Mouse (Mus musculus) thymus, adult 2 months (tissue): ENCODE measurements around the gene Ext2. TPM values are rescaled to one million over a fixed set of nuclear protein-coding genes. Genes with fewer than 3 reads are reported as not detected.

Source experiments
- DNase-seq: peaks from one replicate; pipeline ENCODE4 v3.0.0; 2021
- H3K27ac ChIP-seq: fragments of 200-500 bp; 2 replicates; pipeline ENCODE4 v1.5.1; 2012; ENCODE audit warnings: low read length, control low read depth; ENCODE audit not compliant: control insufficient read depth, insufficient read depth
- H3K27me3 ChIP-seq: fragments of 200-500 bp; 2 replicates; pipeline ENCODE4 v1.6.1; 2012; ENCODE audit warnings: mild to moderate bottlenecking, low read length, moderate library complexity, mixed read lengths; ENCODE audit not compliant: control insufficient read depth, insufficient read depth
- H3K36me3 ChIP-seq: fragments of 200-500 bp; 2 replicates; pipeline ENCODE4 v1.6.1; 2012; ENCODE audit warnings: mild to moderate bottlenecking, low read length, moderate library complexity; ENCODE audit not compliant: control insufficient read depth, insufficient read depth
- H3K4me1 ChIP-seq: fragments of 200-500 bp; replicated peaks from 2 replicates; pipeline ENCODE4 v1.6.1; 2012; ENCODE audit warnings: low read length; ENCODE audit not compliant: control insufficient read depth, insufficient read depth
- H3K4me3 ChIP-seq: fragments of 200-500 bp; 2 replicates; pipeline ENCODE4 v1.5.1; 2012; ENCODE audit warnings: mild to moderate bottlenecking, low read length, control low read depth, moderate library complexity; ENCODE audit not compliant: control insufficient read depth, insufficient read depth
- CTCF ChIP-seq: fragments of 200-500 bp; IDR thresholded peaks from 2 replicates; pipeline ENCODE4 v1.5.1; 2012; ENCODE audit warnings: mild to moderate bottlenecking, control low read depth, low read length, moderate library complexity, borderline replicate concordance; ENCODE audit not compliant: control insufficient read depth, poor library complexity, insufficient read depth; ENCODE audit errors: extremely low read depth
- POLR2A ChIP-seq: fragments of 200-500 bp; IDR thresholded peaks from 2 replicates; pipeline ENCODE4 v1.6.1; 2012; ENCODE audit warnings: mild to moderate bottlenecking, low read length, control low read depth, moderate library complexity; ENCODE audit not compliant: control insufficient read depth, poor library complexity, insufficient read depth; ENCODE audit errors: extremely low read depth
- WGBS: fragments of 180-500 bp; shearing (Covaris S2); methylation state at CpG from one replicate; pipeline ENCODE4 v1.1.7; 2018; 5-methylcytosine and 5-hydroxymethylcytosine counted together
- polyA plus RNA-seq: library from polyadenylated mRNA; depleted of rRNA; stranded (reverse); fragments of >200 nt; gene quantifications from 2 replicates; pipeline ENCODE4 v1.2.3, GENCODE M21; 2012

Ext2 gene
- polyA plus RNA-seq, 1 experiment = 46.6 TPM

- TF ChIP-seq CTCF (no peak), POLR2A (no peak)
- 64% methylated on average over 5 of the region's 5 CpGs for WGBS
- no peak for DNase-seq
- Histone ChIP-seq H3K36me3 (no peaks in the 10 kb centered on the region), H3K27ac (no peak overlapping the region), H3K4me3 (no peak overlapping the region), H3K27me3 (no peaks in the 10 kb centered on the region), H3K4me1 (no peaks in the 10 kb centered on the region)
Measured at GRCm38 (mm10) chr2:93681321-93681720, 141.0 kb downstream of the Ext2 start.

GRCm38 (mm10) chr2:93677231-93677630 is 145.1 kb downstream of the Ext2 start:
- 97% methylated on average over 14 of the region's 14 CpGs for WGBS
- no peak overlapping the region for H3K4me3 ChIP-seq
- no peak overlapping the region for H3K27ac ChIP-seq
- no peak for TF ChIP-seq CTCF
- TF ChIP-seq POLR2A = no peak
- H3K4me1 ChIP-seq = no peaks in the 10 kb centered on the region
- H3K27me3 ChIP-seq = no peaks in the 10 kb centered on the region
- DNase-seq = no peak
- H3K36me3 ChIP-seq = no peaks in the 10 kb centered on the region

GRCm38 (mm10) chr2:93671573-93672184 is 150.7 kb downstream of the Ext2 start:
- DNase-seq = no peak

GRCm38 (mm10) chr2:93666146-93666858 is 156.1 kb downstream of the Ext2 start:
- H3K36me3 ChIP-seq = no peaks in the 10 kb centered on the region
- TF ChIP-seq POLR2A (no peak), CTCF (no peak)
- H3K4me3 ChIP-seq = no peak overlapping the region
- H3K4me1 ChIP-seq = no peaks in the 10 kb centered on the region
- H3K27ac ChIP-seq = no peak overlapping the region
- 79% methylated on average over 3 of the region's 3 CpGs for WGBS
- H3K27me3 ChIP-seq = no peaks in the 10 kb centered on the region; the same call in 1 of the 2 replicates
- no peak for DNase-seq

More at GRCm38 (mm10) chr2:93671573-93672184, 150.7 kb downstream of the Ext2 start:
- Histone ChIP-seq H3K4me3 (no peak overlapping the region), H3K27ac (no peak overlapping the region), H3K4me1 (no peaks in the 10 kb centered on the region), H3K36me3 (no peaks in the 10 kb centered on the region), H3K27me3 (no peaks in the 10 kb centered on the region)
- no peak for TF ChIP-seq CTCF
- TF ChIP-seq POLR2A = no peak
- WGBS = 91% methylated on average over 15 of the region's 15 CpGs

GRCm38 (mm10) chr2:93665472-93665871 is 156.9 kb downstream of the Ext2 start:
- no peak overlapping the region for H3K27ac ChIP-seq
- no peaks in the 10 kb centered on the region for H3K4me1 ChIP-seq
- H3K36me3 ChIP-seq = no peaks in the 10 kb centered on the region
- no peak overlapping the region for H3K4me3 ChIP-seq
- TF ChIP-seq CTCF = no peak
- TF ChIP-seq POLR2A = no peak
- 86% methylated on average over 5 of the region's 5 CpGs for WGBS
- no peaks in the 10 kb centered on the region; the same call in 1 of the 2 replicates for H3K27me3 ChIP-seq
- DNase-seq = no peak

GRCm38 (mm10) chr2:93662240-93662865 is 160.0 kb downstream of the Ext2 start:
- TF ChIP-seq CTCF (no peak), POLR2A (no peak)
- 69% methylated on average over 16 of the region's 16 CpGs for WGBS
- Histone ChIP-seq H3K4me1 (no peaks in the 10 kb centered on the region), H3K36me3 (no peaks in the 10 kb centered on the region), H3K27ac (no peak overlapping the region), H3K27me3 (no peaks in the 10 kb centered on the region; the same call in 1 of the 2 replicates), H3K4me3 (no peak overlapping the region)
- no peak for DNase-seq
